Comparison of ENCODE assay signal across 8 mouse cellular contexts in the genomic region with DNA sequence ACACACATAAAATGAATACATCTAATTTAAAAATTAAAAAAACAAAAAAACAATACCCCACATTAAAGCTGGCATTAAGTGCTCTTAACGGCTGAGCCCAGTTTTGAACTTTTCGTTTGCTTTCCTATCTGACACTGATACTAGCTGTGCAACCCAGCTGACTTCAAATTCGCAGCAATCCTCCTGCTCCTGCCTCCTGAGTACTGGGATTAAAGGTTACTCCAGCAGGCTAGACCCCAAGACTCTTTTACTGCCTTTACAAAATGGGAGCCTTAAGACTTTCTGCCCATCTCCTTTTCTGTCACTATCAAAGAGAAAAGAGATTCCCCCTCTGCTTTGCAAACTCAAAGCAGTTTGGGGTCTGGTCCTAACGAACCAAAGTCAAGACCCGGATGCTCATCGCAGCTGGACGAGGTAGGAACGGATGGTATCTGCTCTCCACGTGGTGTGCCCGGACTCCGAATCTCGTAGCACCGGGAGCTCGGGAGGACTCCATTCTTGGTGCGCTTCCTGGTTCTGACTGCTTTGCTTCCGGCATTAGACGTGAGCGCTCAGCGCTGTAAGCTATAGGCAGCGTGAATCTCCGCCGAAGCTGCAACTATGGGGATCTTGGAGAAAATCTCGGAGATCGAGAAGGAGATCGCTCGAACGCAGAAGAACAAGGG. TPM values are rescaled to one million over a fixed set of nuclear protein-coding genes. Genes with fewer than 3 reads are reported as not detected.
DNase-seq lines count a peak whose midpoint lies in the region; ATAC-seq lines count a peak whose summit lies in the region.

Gene Drg2, plus strand, starts transcription at position 512 of the 665 bp plus-strand sequence.

- peak; percentile 97 for ATAC-seq in intestine, embryonic 14.5 days (replicated peaks; ENCODE audit: low FRiP score, low TSS enrichment, low read depth)

- no peaks in the 10 kb centered on the region for H3K9me3 ChIP-seq in intestine, embryonic 14.5 days (ENCODE audit: control insufficient read depth, low read length)

- peak within 1 kb of the TSS; percentile 60 for H3K4me3 ChIP-seq in intestine, embryonic 14.5 days (ENCODE audit: low read depth, low read length)

- H3K27me3 ChIP-seq in intestine, embryonic 14.5 days (replicated peaks; ENCODE audit: control insufficient read depth, insufficient read depth, low read length), result no peaks in the 10 kb centered on the region

- H3K4me1 ChIP-seq in intestine, embryonic 14.5 days (replicated peaks; ENCODE audit: control insufficient read depth, insufficient read depth, low read length), result peaks cover 5% of the 10 kb centered on the region

- peak within 1 kb of the TSS; percentile 72 for H3K9ac ChIP-seq in intestine, embryonic 14.5 days (ENCODE audit: low read length)

- 5% methylated on average over 27 of the region's 27 CpGs for WGBS in intestine, embryonic 14.5 days

- peak within 1 kb of the TSS; percentile 51; the same call in 1 of the 2 replicates for H3K27ac ChIP-seq in intestine, embryonic 14.5 days (ENCODE audit: low read depth)

- DNase-seq in adrenal gland, adult 18-20 months (ENCODE audit: low spot score in 2 of 2), result peak; percentile 82 to 85
- DNase-seq in embryo, embryonic 11 days, result peak; percentile 94
- peak; percentile 81 for DNase-seq in gastrocnemius, postnatal 25 days
- peak; percentile 97 for DNase-seq in intestine, embryonic 14.5 days (ENCODE audit: low spot score)
- peak; percentile 91 to 93 for DNase-seq in left cerebral cortex, postnatal 14 days (ENCODE audit: low spot score in 2 of 2)
- peak; percentile 94 for DNase-seq in mesoderm, embryonic 11.5 days (ENCODE audit: low read depth, low spot score)
- peak; percentile 74 to 82 for DNase-seq in right cerebral cortex, postnatal 36 days (ENCODE audit: low spot score in 2 of 2)
- peak; percentile 89 for DNase-seq in yolk sac, embryonic 10.5 days (ENCODE audit: low spot score)

- intact Hi-C loops in left cerebral cortex, postnatal 14 days (cut with DNase I), result no loop called here

- H3K36me3 ChIP-seq in intestine, embryonic 14.5 days (ENCODE audit: control insufficient read depth, insufficient read depth, low read length), result peaks cover 33% of the 10 kb centered on the region

- H3K4me2 ChIP-seq in intestine, embryonic 14.5 days (ENCODE audit: low read length), result peak within 1 kb of the TSS; percentile 51

RNA-seq across cellular contexts. Expression of gene Drg2, which starts in this region (rescaled TPM):
- 10 to 100 TPM; 54.6 to 65.5 TPM for total RNA-seq in adrenal gland, adult 18-20 months (2021)
- 10 to 100 TPM; 22.5 to 24.2 TPM for total RNA-seq in gastrocnemius, postnatal 25 days (2021)
- polyA plus RNA-seq in intestine, embryonic 14.5 days (2014; fragmentation: Nextera tagmentation; extraction: Ambion mirVana), result 110 and 113 TPM in 2 replicates
- 10 to 100 TPM; 73.1 to 78.4 TPM for total RNA-seq in left cerebral cortex, postnatal 14 days (2021)

Comparison
In these comparisons a context has a peak if more than half of its experiments do, and no peak if none do; other contexts are left out.
1. Peak in every context shown above with its lines: DNase-seq, ATAC-seq, H3K4me3 ChIP-seq and H3K27ac ChIP-seq.